ENCODE assay signal across 10 mouse cellular contexts in genomic region chr2:172401116-172401825, GRCm38 (mm10). TPM values are rescaled to one million over a fixed set of nuclear protein-coding genes. Genes with fewer than 3 reads are reported as not detected.
DNase-seq lines count a peak whose midpoint lies in the region; ATAC-seq and TF ChIP-seq lines count a peak whose summit lies in the region.
"Had no signal": no experiment of that assay in that cellular context is flagged by ENCODE, and none has a peak within 500 bp of the region (broad histone marks: within the 10 kb centered on the region; RNA-seq: fewer than 3 reads in every experiment).

No protein-coding gene starts in this region.

- peak; percentile 93 for TF ChIP-seq EP300 in CH12.LX (IDR thresholded peaks at IDR 0.05; ENCODE audit: low read length)

- no peaks in the 10 kb centered on the region for H3K36me3 ChIP-seq in heart, embryonic 14.5 days (ENCODE audit: control insufficient read depth, insufficient read depth, low read length)
- no peaks in the 10 kb centered on the region for H3K36me3 ChIP-seq in heart, embryonic 11.5 days (ENCODE audit: control insufficient read depth, insufficient read depth, low read length)
- H3K36me3 ChIP-seq in CH12.LX (replicated peaks in 1 of 2; ENCODE audit: control insufficient read depth in 1 of 2, insufficient read depth in 1 of 2, low read length in 1 of 2), result peaks cover 0 to 14% of the 10 kb centered on the region in 2 experiments
- H3K36me3 ChIP-seq in liver, embryonic 13.5 days, result no peaks in the 10 kb centered on the region
- H3K36me3 ChIP-seq in forebrain, postnatal 0 days (ENCODE audit: insufficient read depth), result no peaks in the 10 kb centered on the region

- H3K27ac ChIP-seq in heart, embryonic 14.5 days (replicated peaks in 1 of 2; ENCODE audit: control insufficient read depth in 1 of 2, insufficient read depth in 1 of 2, low read depth in 2 of 2, low read length in 2 of 2), result peak overlapping the region; percentile 21 to 43; a peak in 2 of 4 replicates
- H3K27ac ChIP-seq in heart, embryonic 11.5 days (ENCODE audit: low read depth, low read length), result no peak overlapping the region
- H3K27ac ChIP-seq in CH12.LX (ENCODE audit: insufficient read depth, low read depth), result peak overlapping the region; percentile 88
- H3K27ac ChIP-seq in liver, embryonic 13.5 days, result peak overlapping the region; percentile 67
- no peak overlapping the region for H3K27ac ChIP-seq in forebrain, postnatal 0 days (ENCODE audit: low read depth, low read length)

- H3K9me3 ChIP-seq in heart, embryonic 14.5 days (ENCODE audit: control insufficient read depth, low read length), result no peaks in the 10 kb centered on the region
- H3K9me3 ChIP-seq in heart, embryonic 11.5 days (replicated peaks; ENCODE audit: control insufficient read depth, low read length), result no peaks in the 10 kb centered on the region
- H3K9me3 ChIP-seq in CH12.LX (replicated peaks; ENCODE audit: low read length), result no peaks in the 10 kb centered on the region
- H3K9me3 ChIP-seq in liver, embryonic 13.5 days (replicated peaks), result no peaks in the 10 kb centered on the region
- no peaks in the 10 kb centered on the region for H3K9me3 ChIP-seq in forebrain, postnatal 0 days (ENCODE audit: low read length)

- 0 out of 2 replicates have a peak, but pooled peaks cover 3% of the 10 kb centered on the region for H3K27me3 ChIP-seq in heart, embryonic 14.5 days (ENCODE audit: control insufficient read depth, insufficient read depth, low read length)
- H3K27me3 ChIP-seq in heart, embryonic 11.5 days (ENCODE audit: control insufficient read depth, insufficient read depth, low read length), result no peaks in the 10 kb centered on the region
- H3K27me3 ChIP-seq in CH12.LX (replicated peaks), result no peaks in the 10 kb centered on the region
- H3K27me3 ChIP-seq in liver, embryonic 13.5 days, result no peaks in the 10 kb centered on the region
- no peaks in the 10 kb centered on the region for H3K27me3 ChIP-seq in forebrain, postnatal 0 days (ENCODE audit: insufficient read depth, low read length)

- dilution Hi-C loops in CH12.LX (cut with MboI; ENCODE audit: extremely low pct_ligation_motif_present, extremely low pct_unique_long_range_greater_than_20kb, low sequenced_read_pairs), result no loop called here

- no peak overlapping the region for H3K4me3 ChIP-seq in heart, embryonic 14.5 days (ENCODE audit: control insufficient read depth in 1 of 2, insufficient read depth in 1 of 2, low read depth in 1 of 2, low read length in 2 of 2)
- H3K4me3 ChIP-seq in heart, embryonic 11.5 days (ENCODE audit: low read depth, low read length), result no peak overlapping the region
- no peak overlapping the region for H3K4me3 ChIP-seq in CH12.LX (replicated peaks in 1 of 3; ENCODE audit: low read depth in 2 of 3, low read length in 2 of 3, poor library complexity in 1 of 3)
- no peak overlapping the region for H3K4me3 ChIP-seq in liver, embryonic 13.5 days (replicated peaks)
- H3K4me3 ChIP-seq in forebrain, postnatal 0 days (ENCODE audit: low read depth, low read length), result no peak overlapping the region

- WGBS in heart, embryonic 14.5 days, result 65% methylated on average over 13 of the region's 13 CpGs
- 60% methylated on average over 13 of the region's 13 CpGs for WGBS in heart, embryonic 11.5 days (ENCODE audit: insufficient replicate concordance)
- WGBS in liver, embryonic 13.5 days (ENCODE audit: insufficient replicate concordance), result 29% methylated on average over 13 of the region's 13 CpGs
- 71% methylated on average over 13 of the region's 13 CpGs for WGBS in forebrain, postnatal 0 days

- H3K9ac ChIP-seq in heart, embryonic 14.5 days (ENCODE audit: low read length), result no peak overlapping the region
- no peak overlapping the region for H3K9ac ChIP-seq in heart, embryonic 11.5 days (ENCODE audit: low read depth, low read length)
- peak overlapping the region; percentile 17; the same call in 1 of the 2 replicates for H3K9ac ChIP-seq in CH12.LX (ENCODE audit: insufficient read depth, low read depth)
- no peak overlapping the region for H3K9ac ChIP-seq in liver, embryonic 13.5 days
- no peak overlapping the region for H3K9ac ChIP-seq in forebrain, postnatal 0 days

- no peak for TF ChIP-seq CTCF in CH12.LX (conservative IDR thresholded peaks at IDR 0.05 in 1 of 2, IDR thresholded peaks at IDR 0.05 in 1 of 2; ENCODE audit: low read depth in 2 of 2, low read length in 2 of 2)
- no peak for TF ChIP-seq CTCF in forebrain, postnatal 0 days (IDR thresholded peaks at IDR 0.05; ENCODE audit: low read depth)

- H3K79me2 ChIP-seq in CH12.LX (replicated peaks; ENCODE audit: control insufficient read depth, extremely low read depth, insufficient read depth, poor library complexity, severe bottlenecking), result no peaks in the 10 kb centered on the region; the same call in 1 of the 2 replicates

- no peak for TF ChIP-seq RAD21 in CH12.LX (IDR thresholded peaks at IDR 0.05; ENCODE audit: low read depth, low read length)

- intact Hi-C loops in gastrocnemius, postnatal 14 days (cut with DNase I; ENCODE audit: low total_unique reads), result no loop called here

- peak; percentile 39; the same call in 1 of the 2 replicates for TF ChIP-seq POLR2A in CH12.LX (IDR thresholded peaks at IDR 0.05; ENCODE audit: low read depth, low read length)

- ATAC-seq in heart, embryonic 14.5 days (ENCODE audit: insufficient number of reproducible peaks, insufficient read depth, low FRiP score, low read depth), result no peak
- no peak for ATAC-seq in heart, embryonic 11.5 days (replicated peaks; ENCODE audit: insufficient number of reproducible peaks, low FRiP score, low TSS enrichment)
- peak; percentile 37 for ATAC-seq in liver, embryonic 13.5 days (ENCODE audit: low read depth)
- ATAC-seq in forebrain, postnatal 0 days, result no peak

- no peaks in the 10 kb centered on the region; a peak in 1 of 4 replicates for H3K4me1 ChIP-seq in heart, embryonic 14.5 days (ENCODE audit: control insufficient read depth in 2 of 2, insufficient read depth in 2 of 2, low read length in 2 of 2)
- no peaks in the 10 kb centered on the region for H3K4me1 ChIP-seq in heart, embryonic 11.5 days (ENCODE audit: control insufficient read depth, insufficient read depth, low read length)
- H3K4me1 ChIP-seq in CH12.LX (ENCODE audit: control insufficient read depth in 1 of 2, insufficient read depth in 2 of 2), result peaks cover 40 to 81% of the 10 kb centered on the region in 2 experiments
- H3K4me1 ChIP-seq in liver, embryonic 13.5 days (replicated peaks), result peaks cover 19% of the 10 kb centered on the region
- no peaks in the 10 kb centered on the region for H3K4me1 ChIP-seq in forebrain, postnatal 0 days (ENCODE audit: insufficient read depth)

- in situ Hi-C loops in CH12.LX (cut with MboI; ENCODE audit: low pct_ligation_motif_present, low pct_unique_long_range_greater_than_20kb, low sequenced_read_pairs), result no loop called here

- no peak overlapping the region for H3K4me2 ChIP-seq in heart, embryonic 14.5 days (ENCODE audit: low read length)
- no peak overlapping the region for H3K4me2 ChIP-seq in heart, embryonic 11.5 days
- peak overlapping the region; percentile 2 for H3K4me2 ChIP-seq in CH12.LX (ENCODE audit: insufficient read depth, low read depth, poor library complexity, severe bottlenecking)
- no peak overlapping the region for H3K4me2 ChIP-seq in liver, embryonic 13.5 days
- H3K4me2 ChIP-seq in forebrain, postnatal 0 days (ENCODE audit: low read depth), result no peak overlapping the region

- peak; percentile 96 for DNase-seq in CH12.LX (ENCODE audit: extremely low read depth)
- no peak for DNase-seq in liver, embryonic 13.5 days
- DNase-seq in skeletal muscle tissue, adult 2 months (ENCODE audit: low read depth, low spot score), result peak; percentile 58
- DNase-seq in gastrocnemius, postnatal 14 days, result no peak
- no peak for DNase-seq in neural tube, embryonic 10.5 days (ENCODE audit: extremely low spot score, low spot score)
- no peak for DNase-seq in forebrain, postnatal 0 days
- DNase-seq: cerebellum, adult 8-10 months; gastrocnemius, postnatal 36 days had no signal

RNA-seq across cellular contexts. Expression of gene Cass4, which starts 7.7 kb away (rescaled TPM):
- polyA plus RNA-seq in heart, embryonic 14.5 days (2014; fragmentation: Nextera tagmentation; extraction: Ambion mirVana), result 0.27 and 0.30 TPM in 2 replicates
- polyA plus RNA-seq in heart, embryonic 11.5 days (2014; fragmentation: Nextera tagmentation; extraction: Ambion mirVana), result 0.89 and 0.94 TPM in 2 replicates
- total RNA-seq in CH12.LX (2012; rRNA removed) (3.8 and 5.3 TPM in 2 replicates), CH12.LX (2014; rRNA removed) (2.9 and 3.3 TPM in 2 replicates)
- 3.7 and 3.8 TPM in 2 replicates for polyA plus RNA-seq in CH12.LX (2012; ENCODE audit: insufficient read length, low read depth)
- 0.61 and 0.78 TPM in 2 replicates for polyA plus RNA-seq in liver, embryonic 13.5 days (2015; fragmentation: Nextera tagmentation; extraction: Ambion mirVana)
- under 1 TPM; 0.18 to 0.55 TPM for total RNA-seq in gastrocnemius, postnatal 14 days (2021)
- total RNA-seq in forebrain, postnatal 0 days (2014; rRNA removed), result 0.08 and 0.24 TPM in 2 replicates
- polyA plus RNA-seq in forebrain, postnatal 0 days (2015; fragmentation: Nextera tagmentation; extraction: Ambion mirVana), result 0.12 and 0.13 TPM in 2 replicates

RNA-seq across cellular contexts. Expression of gene Cstf1, which starts 30.8 kb away (rescaled TPM):
- polyA plus RNA-seq in heart, embryonic 14.5 days (2014; fragmentation: Nextera tagmentation; extraction: Ambion mirVana), result 28.1 and 30.3 TPM in 2 replicates
- 34.4 and 34.6 TPM in 2 replicates for polyA plus RNA-seq in heart, embryonic 11.5 days (2014; fragmentation: Nextera tagmentation; extraction: Ambion mirVana)
- total RNA-seq in CH12.LX (2012; rRNA removed) (44.2 and 52.1 TPM in 2 replicates), CH12.LX (2014; rRNA removed) (59.0 and 62.1 TPM in 2 replicates)
- 49.6 and 53.2 TPM in 2 replicates for polyA plus RNA-seq in CH12.LX (2012; ENCODE audit: insufficient read length, low read depth)
- polyA plus RNA-seq in liver, embryonic 13.5 days (2015; fragmentation: Nextera tagmentation; extraction: Ambion mirVana), result 25.0 and 31.4 TPM in 2 replicates
- 10 to 100 TPM; 16.4 to 19.3 TPM for total RNA-seq in gastrocnemius, postnatal 14 days (2021)
- 30.3 and 37.6 TPM in 2 replicates for total RNA-seq in forebrain, postnatal 0 days (2014; rRNA removed)
- 28.9 and 29.3 TPM in 2 replicates for polyA plus RNA-seq in forebrain, postnatal 0 days (2015; fragmentation: Nextera tagmentation; extraction: Ambion mirVana)

RNA-seq across cellular contexts. Expression of gene Aurka, which starts 30.9 kb away (rescaled TPM):
- 79.0 and 88.9 TPM in 2 replicates for polyA plus RNA-seq in heart, embryonic 14.5 days (2014; fragmentation: Nextera tagmentation; extraction: Ambion mirVana)
- 112 and 115 TPM in 2 replicates for polyA plus RNA-seq in heart, embryonic 11.5 days (2014; fragmentation: Nextera tagmentation; extraction: Ambion mirVana)
- 88.6 and 103 TPM in 2 replicates for total RNA-seq in CH12.LX (2012; rRNA removed)
- total RNA-seq in CH12.LX (2014; rRNA removed), result 73.6 and 84.4 TPM in 2 replicates
- 113 and 128 TPM in 2 replicates for polyA plus RNA-seq in CH12.LX (2012; ENCODE audit: insufficient read length, low read depth)
- polyA plus RNA-seq in liver, embryonic 13.5 days (2015; fragmentation: Nextera tagmentation; extraction: Ambion mirVana), result 142 and 172 TPM in 2 replicates
- 1 to 10 TPM; 4.2 to 4.3 TPM for total RNA-seq in gastrocnemius, postnatal 14 days (2021)
- total RNA-seq in forebrain, postnatal 0 days (2014; rRNA removed), result 4.7 and 9.2 TPM in 2 replicates
- 8.8 and 10.4 TPM in 2 replicates for polyA plus RNA-seq in forebrain, postnatal 0 days (2015; fragmentation: Nextera tagmentation; extraction: Ambion mirVana)

RNA-seq across cellular contexts. Expression of gene Rtf2, which starts 39.1 kb away (rescaled TPM):
- 48.3 and 49.5 TPM in 2 replicates for polyA plus RNA-seq in heart, embryonic 14.5 days (2014; fragmentation: Nextera tagmentation; extraction: Ambion mirVana)
- 52.1 and 55.7 TPM in 2 replicates for polyA plus RNA-seq in heart, embryonic 11.5 days (2014; fragmentation: Nextera tagmentation; extraction: Ambion mirVana)
- 61.4 and 66.6 TPM in 2 replicates for total RNA-seq in CH12.LX (2012; rRNA removed)
- total RNA-seq in CH12.LX (2014; rRNA removed), result 58.5 and 60.3 TPM in 2 replicates
- polyA plus RNA-seq in CH12.LX (2012; ENCODE audit: insufficient read length, low read depth), result 72.9 and 90.2 TPM in 2 replicates
- polyA plus RNA-seq in liver, embryonic 13.5 days (2015; fragmentation: Nextera tagmentation; extraction: Ambion mirVana), result 48.8 and 54.4 TPM in 2 replicates
- total RNA-seq in gastrocnemius, postnatal 14 days (2021), result 10 to 100 TPM; 30.8 to 32.9 TPM
- total RNA-seq in forebrain, postnatal 0 days (2014; rRNA removed), result 80.0 and 84.0 TPM in 2 replicates
- 86.1 and 99.6 TPM in 2 replicates for polyA plus RNA-seq in forebrain, postnatal 0 days (2015; fragmentation: Nextera tagmentation; extraction: Ambion mirVana)

RNA-seq across cellular contexts. Expression of gene Fam210b, which starts 55.9 kb away (rescaled TPM):
- polyA plus RNA-seq in heart, embryonic 14.5 days (2014; fragmentation: Nextera tagmentation; extraction: Ambion mirVana), result 10.4 and 13.1 TPM in 2 replicates
- polyA plus RNA-seq in heart, embryonic 11.5 days (2014; fragmentation: Nextera tagmentation; extraction: Ambion mirVana), result 24.1 and 26.6 TPM in 2 replicates
- total RNA-seq in CH12.LX (2012; rRNA removed), result 1.1 and 1.5 TPM in 2 replicates
- total RNA-seq in CH12.LX (2014; rRNA removed), result 0.58 and 0.68 TPM in 2 replicates
- polyA plus RNA-seq in CH12.LX (2012; ENCODE audit: insufficient read length, low read depth), result 1.1 and 1.2 TPM in 2 replicates
- 131 and 149 TPM in 2 replicates for polyA plus RNA-seq in liver, embryonic 13.5 days (2015; fragmentation: Nextera tagmentation; extraction: Ambion mirVana)
- total RNA-seq in gastrocnemius, postnatal 14 days (2021), result 1 to 10 TPM; 2.9 to 3.3 TPM
- 14.9 and 17.5 TPM in 2 replicates for total RNA-seq in forebrain, postnatal 0 days (2014; rRNA removed)
- 43.5 and 49.3 TPM in 2 replicates for polyA plus RNA-seq in forebrain, postnatal 0 days (2015; fragmentation: Nextera tagmentation; extraction: Ambion mirVana)

Comparison
In these comparisons a context has a peak if more than half of its experiments do, and no peak if none do; other contexts are left out.
1. H3K27ac ChIP-seq: peak in heart, embryonic 14.5 days (2 of 2), CH12.LX (single experiment) and liver, embryonic 13.5 days (single experiment); none in heart, embryonic 11.5 days (single experiment) and forebrain, postnatal 0 days (single experiment).
2. DNase-seq: peak in CH12.LX (single experiment) and skeletal muscle tissue, adult 2 months (single experiment); none in liver, embryonic 13.5 days (single experiment), gastrocnemius, postnatal 14 days (single experiment), neural tube, embryonic 10.5 days (single experiment) and forebrain, postnatal 0 days (single experiment).